Mouse (Mus musculus): Measurements from ENCODE around the gene Timm17a. TPM values are rescaled to one million over a fixed set of nuclear protein-coding genes. Genes with fewer than 3 reads are reported as not detected.

Timm17a gene
- polyA plus RNA-seq, 1 experiment from 2014 or later = 165 TPM

- WGBS = 88% methylated on average over 2 of the region's 2 CpGs
- Histone ChIP-seq H3K4me3 (ENCODE audit: low read depth, low read length) (no peak overlapping the region), H3K9ac (ENCODE audit: low read length) (no peak overlapping the region), H3K9me3 (ENCODE audit: control insufficient read depth, low read length) (no peaks in the 10 kb centered on the region), H3K4me1 (replicated peaks; ENCODE audit: control insufficient read depth, insufficient read depth, low read length) (no peaks in the 10 kb centered on the region; the same call in 1 of the 2 replicates), H3K27ac (ENCODE audit: low read depth, low read length) (no peak overlapping the region), H3K4me2 (ENCODE audit: low read depth, low read length, severe bottlenecking) (no peak overlapping the region), H3K36me3 (ENCODE audit: control insufficient read depth, insufficient read depth, low read length) (no peaks in the 10 kb centered on the region), H3K27me3 (ENCODE audit: control insufficient read depth, insufficient read depth, low read length) (no peaks in the 10 kb centered on the region)
- DNase-seq (ENCODE audit: low spot score) (no peak), ATAC-seq (replicated peaks; ENCODE audit: low FRiP score) (no peak)
These were observed 27.3 kb downstream of the Timm17a start for GRCm38 (mm10) chr1:135286311-135286710.

- peak within 1 kb of the TSS; percentile 85 for H3K4me2 ChIP-seq (ENCODE audit: low read depth, low read length, severe bottlenecking)
- H3K9ac ChIP-seq (ENCODE audit: low read length) = peak within 1 kb of the TSS; percentile 95
- H3K9me3 ChIP-seq (ENCODE audit: control insufficient read depth, low read length) = no peaks in the 10 kb centered on the region
- no peaks in the 10 kb centered on the region for H3K27me3 ChIP-seq (ENCODE audit: control insufficient read depth, insufficient read depth, low read length)
- peak; percentile 89 for DNase-seq (ENCODE audit: low spot score)
- no peaks in the 10 kb centered on the region; the same call in 1 of the 2 replicates for H3K4me1 ChIP-seq (replicated peaks; ENCODE audit: control insufficient read depth, insufficient read depth, low read length)
- peak within 1 kb of the TSS; percentile 82 for H3K4me3 ChIP-seq (ENCODE audit: low read depth, low read length)
- peak within 1 kb of the TSS; percentile 81 for H3K27ac ChIP-seq (ENCODE audit: low read depth, low read length)
- under 1% methylated on average over 34 of the region's 39 CpGs for WGBS
- no peaks in the 10 kb centered on the region for H3K36me3 ChIP-seq (ENCODE audit: control insufficient read depth, insufficient read depth, low read length)
- ATAC-seq (replicated peaks; ENCODE audit: low FRiP score) = peak; percentile 91
These were observed 29.7 kb downstream of the Timm17a start, which contains the start of gene Rnpep for GRCm38 (mm10) chr1:135283826-135284291. Gene Rnpep, minus strand, starts transcription at chr1:135284084.

GRCm38 (mm10) chr1:135283287-135283825, 30.2 kb downstream of the Timm17a start:
- DNase-seq (ENCODE audit: low spot score) (no peak), ATAC-seq (replicated peaks; ENCODE audit: low FRiP score) (peak; percentile 80)
- Histone ChIP-seq H3K27ac (ENCODE audit: low read depth, low read length) (peak overlapping the region; percentile 81), H3K27me3 (ENCODE audit: control insufficient read depth, insufficient read depth, low read length) (no peaks in the 10 kb centered on the region), H3K9me3 (ENCODE audit: control insufficient read depth, low read length) (no peaks in the 10 kb centered on the region), H3K4me3 (ENCODE audit: low read depth, low read length) (peak overlapping the region; percentile 82), H3K4me2 (ENCODE audit: low read depth, low read length, severe bottlenecking) (peak overlapping the region; percentile 85), H3K4me1 (replicated peaks; ENCODE audit: control insufficient read depth, insufficient read depth, low read length) (no peaks in the 10 kb centered on the region; the same call in 1 of the 2 replicates), H3K36me3 (ENCODE audit: control insufficient read depth, insufficient read depth, low read length) (no peaks in the 10 kb centered on the region), H3K9ac (ENCODE audit: low read length) (peak overlapping the region; percentile 95)
- under 1% methylated on average over 48 of the region's 48 CpGs for WGBS

- Histone ChIP-seq H3K4me2 (ENCODE audit: low read depth, low read length, severe bottlenecking) (peak overlapping the region; percentile 85), H3K9ac (ENCODE audit: low read length) (peak overlapping the region; percentile 95), H3K9me3 (ENCODE audit: control insufficient read depth, low read length) (no peaks in the 10 kb centered on the region), H3K27me3 (ENCODE audit: control insufficient read depth, insufficient read depth, low read length) (no peaks in the 10 kb centered on the region), H3K36me3 (ENCODE audit: control insufficient read depth, insufficient read depth, low read length) (no peaks in the 10 kb centered on the region), H3K27ac (ENCODE audit: low read depth, low read length) (no peak overlapping the region), H3K4me1 (replicated peaks; ENCODE audit: control insufficient read depth, insufficient read depth, low read length) (no peaks in the 10 kb centered on the region; the same call in 1 of the 2 replicates), H3K4me3 (ENCODE audit: low read depth, low read length) (peak overlapping the region; percentile 82)
- ATAC-seq (replicated peaks; ENCODE audit: low FRiP score) (no peak), DNase-seq (ENCODE audit: low spot score) (no peak)
- WGBS = 39% methylated on average over 13 of the region's 13 CpGs
These were observed 30.9 kb downstream of the Timm17a start for GRCm38 (mm10) chr1:135282536-135283286.

- H3K27me3 ChIP-seq (ENCODE audit: control insufficient read depth, insufficient read depth, low read length) = no peaks in the 10 kb centered on the region
- no peaks in the 10 kb centered on the region; the same call in 1 of the 2 replicates for H3K4me1 ChIP-seq (replicated peaks; ENCODE audit: control insufficient read depth, insufficient read depth, low read length)
- no peak overlapping the region for H3K27ac ChIP-seq (ENCODE audit: low read depth, low read length)
- DNase-seq (ENCODE audit: low spot score) (no peak), ATAC-seq (replicated peaks; ENCODE audit: low FRiP score) (no peak)
- no peak overlapping the region for H3K9ac ChIP-seq (ENCODE audit: low read length)
- H3K9me3 ChIP-seq (ENCODE audit: control insufficient read depth, low read length) = no peaks in the 10 kb centered on the region
- H3K4me2 ChIP-seq (ENCODE audit: low read depth, low read length, severe bottlenecking) = no peak overlapping the region
- 96% methylated on average over 17 of the region's 17 CpGs for WGBS
- H3K36me3 ChIP-seq (ENCODE audit: control insufficient read depth, insufficient read depth, low read length) = no peaks in the 10 kb centered on the region; the same call in 1 of the 2 replicates
- no peak overlapping the region for H3K4me3 ChIP-seq (ENCODE audit: low read depth, low read length)
These were observed 31.7 kb downstream of the Timm17a start for GRCm38 (mm10) chr1:135281841-135282240.

GRCm38 (mm10) chr1:135280646-135281045, 32.9 kb downstream of the Timm17a start:
- ATAC-seq (replicated peaks; ENCODE audit: low FRiP score) = no peak
- H3K36me3 ChIP-seq (ENCODE audit: control insufficient read depth, insufficient read depth, low read length) = peaks cover 3% of the 10 kb centered on the region; the same call in 1 of the 2 replicates

GRCm38 (mm10) chr1:135271371-135271770, 42.2 kb downstream of the Timm17a start:
- Histone ChIP-seq H3K4me2 (ENCODE audit: low read depth, low read length, severe bottlenecking) (no peak overlapping the region), H3K9ac (ENCODE audit: low read length) (no peak overlapping the region), H3K27ac (ENCODE audit: low read depth, low read length) (no peak overlapping the region), H3K36me3 (ENCODE audit: control insufficient read depth, insufficient read depth, low read length) (peaks cover 3% of the 10 kb centered on the region; the same call in 1 of the 2 replicates), H3K4me1 (replicated peaks; ENCODE audit: control insufficient read depth, insufficient read depth, low read length) (no peaks in the 10 kb centered on the region), H3K9me3 (ENCODE audit: control insufficient read depth, low read length) (no peaks in the 10 kb centered on the region), H3K27me3 (ENCODE audit: control insufficient read depth, insufficient read depth, low read length) (no peaks in the 10 kb centered on the region), H3K4me3 (ENCODE audit: low read depth, low read length) (no peak overlapping the region)
- WGBS = 82% methylated on average over 9 of the region's 9 CpGs
- ATAC-seq (replicated peaks; ENCODE audit: low FRiP score) (no peak), DNase-seq (ENCODE audit: low spot score) (no peak)

More at GRCm38 (mm10) chr1:135280646-135281045, 32.9 kb downstream of the Timm17a start:
- DNase-seq (ENCODE audit: low spot score) = no peak
- H3K27ac ChIP-seq (ENCODE audit: low read depth, low read length) = no peak overlapping the region
- no peak overlapping the region for H3K4me3 ChIP-seq (ENCODE audit: low read depth, low read length)
- no peaks in the 10 kb centered on the region; the same call in 1 of the 2 replicates for H3K4me1 ChIP-seq (replicated peaks; ENCODE audit: control insufficient read depth, insufficient read depth, low read length)
- no peaks in the 10 kb centered on the region for H3K27me3 ChIP-seq (ENCODE audit: control insufficient read depth, insufficient read depth, low read length)
- H3K9me3 ChIP-seq (ENCODE audit: control insufficient read depth, low read length) = no peaks in the 10 kb centered on the region
- WGBS = 92% methylated on average over 9 of the region's 9 CpGs
- H3K4me2 ChIP-seq (ENCODE audit: low read depth, low read length, severe bottlenecking) = no peak overlapping the region
- H3K9ac ChIP-seq (ENCODE audit: low read length) = no peak overlapping the region

GRCm38 (mm10) chr1:135267663-135268446, 45.7 kb downstream of the Timm17a start:
- ATAC-seq (replicated peaks; ENCODE audit: low FRiP score) (no peak), DNase-seq (ENCODE audit: low spot score) (no peak)
- H3K27me3 ChIP-seq (ENCODE audit: control insufficient read depth, insufficient read depth, low read length) = no peaks in the 10 kb centered on the region
- H3K4me2 ChIP-seq (ENCODE audit: low read depth, low read length, severe bottlenecking) = no peak overlapping the region
- H3K9me3 ChIP-seq (ENCODE audit: control insufficient read depth, low read length) = no peaks in the 10 kb centered on the region
- peaks cover 9% of the 10 kb centered on the region for H3K36me3 ChIP-seq (ENCODE audit: control insufficient read depth, insufficient read depth, low read length)
- no peak overlapping the region for H3K9ac ChIP-seq (ENCODE audit: low read length)
- 94% methylated on average over 10 of the region's 10 CpGs for WGBS
- H3K4me1 ChIP-seq (replicated peaks; ENCODE audit: control insufficient read depth, insufficient read depth, low read length) = no peaks in the 10 kb centered on the region
- no peak overlapping the region for H3K4me3 ChIP-seq (ENCODE audit: low read depth, low read length)
- no peak overlapping the region for H3K27ac ChIP-seq (ENCODE audit: low read depth, low read length)
